Mouse (Mus musculus) thymus, postnatal 36 days (tissue): ENCODE data around the gene Tnrc6b.
A peak's percentile ranks its signal among the peaks of the same experiment; 100 is the strongest.

Source experiments
- DNase-seq, 2 experiments: peaks; one replicate each; pipeline ENCODE4 v3.0.0; 2022; ENCODE audit warnings: mixed read lengths in 2 of 2

Gene Tnrc6b

DNA sequence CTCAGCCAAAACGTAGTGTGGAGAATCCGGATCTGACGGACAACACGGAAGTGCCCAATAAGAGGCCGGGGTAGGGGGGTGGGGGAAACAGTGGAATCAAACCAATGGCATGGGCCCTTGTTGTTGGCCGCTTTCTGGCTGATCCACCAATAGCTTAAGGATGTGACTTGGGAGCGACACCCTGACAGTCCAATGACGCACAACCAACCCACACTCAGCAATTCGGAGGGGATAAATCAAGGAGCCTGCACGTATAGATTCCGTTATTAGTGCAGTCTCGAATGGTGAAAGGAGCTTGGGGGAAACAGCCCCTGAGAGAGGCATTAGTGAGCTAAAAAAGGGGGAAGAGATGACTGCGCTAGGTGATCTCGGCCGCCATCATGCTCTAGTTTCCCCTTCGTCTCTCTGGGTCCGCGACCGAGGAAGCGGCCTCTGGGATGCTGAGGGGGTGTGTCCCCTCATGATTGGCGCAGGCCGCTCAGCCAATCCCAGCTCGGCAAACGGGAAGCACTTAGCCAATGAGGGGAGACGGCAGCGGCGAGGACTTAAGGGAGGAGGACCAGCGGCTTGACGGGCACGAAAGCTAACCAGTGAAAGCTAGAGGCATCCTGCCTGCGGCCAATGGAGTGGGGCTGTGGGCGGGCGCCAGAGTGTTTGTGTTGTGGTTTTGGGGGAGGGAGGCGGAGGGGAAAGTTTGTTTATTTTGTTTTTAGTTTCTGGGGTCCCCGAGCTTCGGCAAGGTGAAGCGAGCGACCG is at the start of gene Tnrc6b:
Tnrc6b (plus strand) TSS at position 706 of the 756 bp plus-strand sequence.
- peak; percentile 98 to 99 for DNase-seq

DNA sequence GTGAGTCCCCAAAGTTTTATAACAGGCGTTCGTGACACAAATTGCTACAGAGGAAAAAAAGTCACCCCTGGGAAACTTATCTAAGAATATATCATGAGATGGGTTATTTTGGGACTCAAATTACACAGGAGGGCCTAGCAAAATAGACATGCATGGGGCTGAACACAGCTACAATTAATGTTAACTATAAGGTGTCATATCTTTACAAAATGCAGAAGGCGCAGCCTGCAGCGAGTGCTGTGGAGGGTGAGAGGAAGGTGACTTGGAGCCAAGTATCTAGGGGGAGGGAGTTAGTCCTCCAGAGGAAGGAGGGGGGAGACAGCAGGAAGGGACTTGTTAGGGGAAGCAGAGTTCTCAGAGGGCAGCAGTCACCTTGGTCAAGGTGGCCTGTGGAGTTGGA is 46.7 kb upstream of the Tnrc6b start:
- DNase-seq: no peak

DNA sequence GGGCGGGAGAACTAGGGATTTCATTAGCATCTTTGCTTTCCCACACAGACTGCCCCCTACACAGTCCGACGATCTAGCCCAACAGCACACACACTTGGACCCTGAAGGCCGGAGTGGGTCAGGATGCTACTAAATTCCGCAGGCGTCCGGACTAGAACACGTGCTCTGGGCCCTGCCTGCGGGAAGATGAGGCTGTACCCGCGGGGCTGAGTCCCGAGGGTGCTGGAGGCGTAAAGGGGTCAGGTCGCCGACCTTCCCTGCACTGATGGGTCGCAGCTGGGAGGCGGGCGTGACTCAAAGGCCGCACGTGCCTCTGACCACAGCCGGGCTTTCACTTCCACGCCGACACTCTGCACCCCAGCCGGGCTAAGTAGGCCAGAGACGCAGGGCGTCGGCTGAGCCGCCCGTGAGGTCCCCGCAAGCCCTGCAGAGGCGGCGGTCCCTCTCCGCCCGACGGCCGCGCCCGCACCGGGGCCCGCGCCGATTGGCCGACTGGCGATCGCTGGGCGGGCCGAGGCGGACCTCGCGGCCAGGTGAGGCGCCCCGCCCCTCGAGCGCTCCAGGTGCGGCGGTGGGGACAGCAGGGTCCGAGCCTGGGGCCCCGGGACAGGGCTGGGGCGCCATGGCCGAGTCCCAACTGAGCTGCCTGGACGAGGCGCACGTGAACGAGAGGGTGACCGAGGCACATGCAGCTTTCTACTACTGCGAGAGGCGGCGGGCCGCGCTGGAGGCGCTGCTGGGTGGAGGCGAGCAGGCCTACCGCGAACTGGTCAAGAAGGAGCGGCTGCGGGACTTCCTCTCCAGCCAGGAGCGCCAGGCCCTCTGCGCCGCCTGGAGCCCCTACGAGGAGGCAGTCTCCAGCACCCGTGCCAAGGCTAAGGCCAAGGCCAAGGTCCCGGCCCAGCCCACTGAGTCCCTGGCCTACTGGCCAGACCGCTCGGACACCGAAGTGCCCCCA is 39.5 kb upstream of the Tnrc6b start, which contains the start of gene Fam83f:
Fam83f (plus strand) TSS at position 553 of the 958 bp plus-strand sequence.
- no peak for DNase-seq

DNA sequence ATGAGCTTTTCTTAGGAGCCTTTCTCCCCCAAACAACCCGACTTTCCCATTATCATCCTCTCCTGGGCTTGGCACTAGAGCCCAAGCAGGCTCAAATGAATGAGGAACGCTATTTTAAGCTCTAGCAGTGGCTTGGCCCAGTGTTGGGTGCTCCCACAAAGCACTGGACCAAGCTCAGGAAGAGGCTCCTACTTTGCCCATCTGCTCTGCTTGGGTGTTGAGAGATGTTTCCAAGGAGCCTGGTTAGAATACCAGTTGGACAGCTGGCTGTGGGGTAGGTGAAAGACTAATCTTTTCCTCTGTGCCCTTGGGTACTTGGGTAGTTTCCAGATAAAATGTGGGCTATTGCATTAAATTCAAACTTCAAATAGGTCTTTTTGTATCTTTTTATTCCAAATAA is 38.3 kb upstream of the Tnrc6b start:
- no peak for DNase-seq

DNA sequence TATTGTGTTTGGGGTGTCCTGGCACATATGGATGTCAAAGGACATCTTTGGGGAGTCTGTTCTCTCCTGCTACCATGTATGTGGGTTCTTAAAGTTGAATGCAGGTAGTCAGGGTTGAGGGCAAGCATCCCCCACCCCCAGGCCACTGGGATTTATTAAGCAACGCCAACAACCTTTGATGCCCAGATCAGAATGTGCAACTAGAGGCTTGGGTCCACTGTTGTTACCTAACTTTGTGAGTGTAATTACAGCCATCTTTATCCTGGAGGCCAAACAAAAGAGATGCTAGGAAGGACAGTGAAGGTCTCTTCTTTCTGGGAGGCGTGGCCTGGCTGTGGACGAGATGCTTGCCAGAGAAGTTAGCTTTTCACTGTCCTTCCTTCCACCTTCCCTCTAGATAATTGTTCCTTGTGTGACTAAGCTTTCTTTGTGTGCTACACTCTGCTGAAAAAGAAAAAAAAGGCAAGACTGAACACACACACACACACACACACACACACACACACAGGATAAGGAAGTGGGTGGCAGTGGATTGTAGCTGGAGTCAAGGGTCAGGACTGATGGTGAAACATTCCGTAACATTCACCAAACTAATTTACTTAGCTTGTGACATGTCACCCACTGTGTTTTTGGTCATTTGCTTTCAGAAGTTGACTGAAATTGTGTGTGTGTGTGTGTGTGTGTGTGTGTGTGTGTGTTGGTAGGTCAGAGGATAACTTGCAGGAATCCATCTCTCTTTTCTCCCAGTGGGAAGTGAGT is 37.6 kb upstream of the Tnrc6b start:
- no peak for DNase-seq

DNA sequence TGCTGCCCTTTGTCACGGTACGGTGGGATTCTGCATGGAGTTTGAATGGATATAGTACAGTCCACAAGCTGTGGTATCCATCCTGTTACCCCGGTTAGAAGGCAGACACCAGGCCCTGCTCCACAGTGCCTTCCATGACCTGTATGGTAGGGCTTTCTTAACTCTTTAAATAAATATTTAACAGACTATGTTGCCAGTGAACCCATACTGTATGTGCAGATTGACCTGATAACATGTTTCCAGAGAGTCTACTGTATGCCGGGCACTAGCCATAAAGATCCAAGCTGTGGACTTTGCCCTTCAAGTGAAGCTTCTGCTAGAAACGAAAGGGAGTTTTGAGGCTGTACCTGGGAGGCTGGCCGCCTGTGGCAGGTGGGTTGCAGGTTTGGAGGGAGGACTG is 36.4 kb upstream of the Tnrc6b start:
- DNase-seq: no peak

- DNase-seq: no peak
These were observed 31.4 kb upstream of the Tnrc6b start for GRCm38 (mm10) chr15:80679515-80680215.

DNA sequence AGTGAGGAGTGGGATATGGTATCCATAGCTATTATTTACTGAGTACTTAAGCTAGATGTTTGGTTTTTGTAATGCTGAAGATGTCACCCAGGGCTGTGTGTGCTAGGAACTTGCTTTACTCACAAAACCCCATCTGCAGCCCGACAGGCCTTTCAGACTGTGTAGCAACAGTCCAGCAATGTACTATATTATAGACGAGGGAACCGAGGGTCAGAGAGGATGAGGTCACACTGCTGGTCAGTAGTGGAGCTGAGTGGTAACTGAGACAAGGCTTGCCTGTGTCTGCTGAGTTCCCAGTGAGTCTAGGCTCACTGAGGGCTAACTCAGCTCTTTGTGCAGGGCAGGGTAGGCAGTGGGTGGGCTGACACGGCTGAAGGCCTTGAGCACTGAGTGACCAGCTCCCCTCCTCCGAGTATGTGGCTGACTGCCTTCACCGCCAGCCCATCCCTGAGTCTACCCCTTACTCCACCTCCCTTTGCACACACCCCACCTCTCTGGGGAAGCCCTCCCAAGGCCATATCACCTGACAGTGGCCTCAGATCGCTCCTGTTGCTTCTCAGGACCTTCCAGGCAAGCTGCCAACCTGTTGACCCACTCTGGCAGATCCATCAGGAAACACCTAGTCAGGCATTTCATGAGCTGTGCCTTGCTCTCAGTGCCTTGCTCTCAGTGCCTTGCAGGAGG is 30.6 kb upstream of the Tnrc6b start:
- peak in 1 of 2 experiments; percentile 13 for DNase-seq

DNA sequence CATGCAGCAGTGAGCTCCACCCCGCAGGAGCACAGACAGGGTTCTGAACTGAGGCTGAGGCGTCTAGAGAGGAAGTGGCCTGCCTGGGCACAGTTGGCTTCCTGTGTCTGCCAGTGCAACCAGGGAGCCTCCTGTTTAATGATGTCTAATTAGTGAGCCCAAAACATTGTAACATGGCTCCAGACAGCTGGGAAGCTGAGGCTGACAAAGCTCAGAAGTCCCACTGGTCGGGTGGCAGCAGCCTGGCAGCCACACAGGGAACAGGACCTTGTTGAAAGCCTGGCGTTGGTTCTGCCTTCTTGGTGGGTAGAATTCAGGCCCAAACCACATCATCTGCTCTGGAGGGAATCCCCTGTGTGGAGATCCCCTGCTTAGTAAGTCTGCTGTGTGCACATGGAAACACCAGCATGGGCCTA is 29.6 kb upstream of the Tnrc6b start:
- DNase-seq: peak; percentile 61 to 70

- no peak for DNase-seq
These were observed 28.8 kb upstream of the Tnrc6b start for GRCm38 (mm10) chr15:80682343-80682742.

DNA sequence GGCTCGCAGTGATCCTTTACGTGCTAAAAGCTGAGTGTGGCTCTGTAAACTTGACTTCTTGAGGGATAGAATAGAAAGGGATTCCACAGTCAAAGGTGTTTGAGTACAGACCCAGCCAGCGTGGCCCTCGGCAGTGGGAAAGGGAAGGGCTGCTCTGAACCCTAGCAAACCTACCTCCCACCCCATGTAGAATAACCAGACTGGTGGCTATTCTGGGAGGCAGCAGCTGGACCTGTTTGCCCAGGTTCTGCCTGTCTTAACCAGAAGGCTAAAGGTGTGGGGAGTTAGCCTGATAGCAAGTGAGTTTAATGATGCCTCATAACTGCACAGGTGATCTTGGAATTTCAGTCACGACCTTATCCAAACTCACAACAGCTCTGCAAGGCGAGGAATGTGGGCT is 28.0 kb upstream of the Tnrc6b start:
- DNase-seq: no peak

- no peak for DNase-seq
These were observed 27.1 kb upstream of the Tnrc6b start for GRCm38 (mm10) chr15:80683990-80684389.

- DNase-seq: no peak
These were observed 26.1 kb upstream of the Tnrc6b start for GRCm38 (mm10) chr15:80684786-80685602.

GRCm38 (mm10) chr15:80685603-80685895 is 25.6 kb upstream of the Tnrc6b start:
- DNase-seq: no peak

DNA sequence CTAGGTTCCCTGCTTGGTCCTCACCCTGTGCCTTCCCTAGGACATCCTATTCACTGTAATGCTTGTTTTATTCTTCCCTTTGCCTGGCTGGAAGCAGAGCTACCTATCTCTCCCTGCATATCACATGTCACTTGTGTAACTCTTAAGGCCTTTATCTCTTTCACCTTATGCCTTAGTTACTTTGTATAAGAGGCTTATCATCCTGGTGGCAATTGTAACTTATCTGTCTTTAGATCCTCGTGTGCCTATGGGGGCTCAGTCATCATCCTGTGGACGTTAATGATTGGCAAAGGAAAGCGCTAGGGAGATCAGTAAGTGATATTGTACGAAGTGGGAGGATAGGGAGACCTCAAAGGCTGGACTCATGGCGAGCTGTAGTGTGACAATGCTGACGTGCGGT is 22.6 kb upstream of the Tnrc6b start:
- DNase-seq: no peak

- DNase-seq: no peak
These were observed 17.6 kb upstream of the Tnrc6b start for GRCm38 (mm10) chr15:80693492-80693891.

DNA sequence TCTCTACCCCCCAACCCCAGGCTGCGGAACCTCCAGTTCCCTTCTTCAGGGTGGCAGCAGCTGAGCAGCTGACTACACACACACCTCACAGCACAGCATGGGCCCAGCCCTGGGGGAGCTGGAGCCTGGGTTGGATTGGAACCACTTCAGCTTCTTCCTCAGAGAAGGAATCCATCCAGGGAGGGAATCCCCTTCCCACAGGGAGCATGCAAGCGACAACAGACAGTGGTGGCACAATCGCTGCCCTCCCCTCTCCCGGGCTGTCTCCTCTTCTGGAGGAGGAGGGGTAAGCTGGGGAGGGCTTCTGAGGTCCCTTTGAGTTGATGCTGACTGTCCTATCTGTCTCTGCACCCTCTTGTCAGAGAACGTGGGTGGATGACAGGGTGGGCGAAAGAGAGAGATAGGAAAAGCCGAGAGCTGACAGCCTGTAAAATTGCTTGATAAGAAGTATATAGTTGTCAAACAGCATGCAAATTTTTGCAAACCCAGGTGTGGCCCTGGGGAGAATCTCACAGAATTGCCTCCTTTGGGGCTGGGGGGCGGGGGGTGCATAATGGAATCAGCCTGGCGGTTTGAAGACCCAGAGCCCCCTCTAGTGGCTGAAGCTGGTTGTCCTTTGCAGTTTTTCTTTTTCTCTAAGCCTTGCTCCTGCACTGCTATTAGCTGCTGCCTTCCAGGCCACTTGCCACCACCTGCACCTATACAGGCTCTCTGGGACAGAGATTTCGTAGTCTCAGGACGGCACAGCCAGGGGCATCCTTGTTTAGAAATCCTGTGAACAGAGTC is 16.8 kb upstream of the Tnrc6b start:
- peak; percentile 73 to 81 for DNase-seq

DNA sequence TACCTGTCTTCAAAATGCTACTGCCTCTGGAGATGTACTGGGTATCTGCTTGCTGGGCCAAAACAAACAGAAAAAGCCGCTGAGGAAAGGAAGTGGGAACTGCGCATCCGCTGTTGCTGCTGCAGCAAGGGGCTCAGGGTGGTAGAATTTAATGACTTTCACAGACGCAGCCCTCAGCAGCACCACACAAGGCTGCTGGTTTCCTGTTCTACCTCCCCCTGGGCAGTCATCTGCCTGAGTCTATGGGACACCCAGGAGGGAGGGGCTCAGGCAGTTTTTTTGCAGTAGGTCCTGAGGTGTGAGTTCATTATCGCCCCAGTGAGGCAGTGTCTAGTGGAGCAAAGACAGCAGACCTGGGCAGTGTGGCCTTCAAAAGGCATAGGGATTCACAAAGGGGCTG is 13.5 kb upstream of the Tnrc6b start:
- peak; percentile 79 to 88 for DNase-seq

DNA sequence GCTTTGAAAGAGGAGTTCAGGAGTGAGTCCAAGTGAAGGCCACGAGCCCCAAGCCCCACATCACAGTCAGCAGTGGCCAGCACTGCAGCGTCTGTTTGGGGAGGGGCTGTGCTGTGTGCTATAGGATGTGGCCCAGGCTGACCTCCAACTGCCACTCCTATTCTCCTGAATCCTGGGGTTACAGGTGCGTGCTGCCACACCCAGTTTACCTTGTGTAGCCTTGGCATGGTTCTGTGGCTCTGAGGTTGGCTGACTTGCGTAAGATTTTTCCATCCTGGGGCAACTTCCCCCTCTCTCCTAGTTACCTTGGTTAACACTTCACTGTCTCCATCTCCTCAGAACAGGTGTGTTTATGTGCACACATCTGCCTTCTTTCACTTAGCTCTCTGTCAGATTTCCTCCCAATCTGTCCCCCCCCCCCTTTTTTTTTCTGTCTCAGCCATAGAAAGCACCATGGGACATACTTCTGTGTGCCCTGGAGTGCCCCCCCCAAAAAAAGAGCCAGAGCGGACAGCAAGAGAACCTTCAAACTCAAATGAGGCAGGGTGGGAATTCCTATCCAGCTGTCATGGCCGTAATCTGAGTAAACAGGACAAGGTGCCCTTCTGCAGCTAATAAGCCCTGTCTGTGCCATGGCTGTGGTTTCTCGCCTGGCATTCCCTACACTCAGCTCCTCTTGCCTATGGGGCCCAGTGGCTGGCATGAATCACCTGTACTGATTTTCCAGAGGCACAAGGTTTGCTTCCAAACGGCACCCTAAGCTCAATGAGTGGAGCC is 9.4 kb upstream of the Tnrc6b start:
- DNase-seq: no peak
